Mouse (Mus musculus) bone marrow macrophage, adult 2 months (primary cell): Measurements from ENCODE around the gene Tceanc. TPM values are rescaled to one million over a fixed set of nuclear protein-coding genes. Genes with fewer than 3 reads are reported as not detected.
A peak's percentile ranks its signal among the peaks of the same experiment; 100 is the strongest.

Experiments used
- H3K27ac ChIP-seq: 2 replicates; pipeline ENCODE4 v1.5.1; 2012; ENCODE audit warnings: low read depth, low read length; ENCODE audit not compliant: insufficient read depth
- H3K4me1 ChIP-seq: 2 replicates; pipeline ENCODE4 v1.6.1; 2012; ENCODE audit warnings: low read length; ENCODE audit not compliant: control insufficient read depth, insufficient read depth
- H3K4me3 ChIP-seq: 2 replicates; pipeline ENCODE4 v1.5.1; 2012; ENCODE audit warnings: mild to moderate bottlenecking, low read length, moderate library complexity; ENCODE audit not compliant: insufficient read depth
- CTCF ChIP-seq: IDR thresholded peaks from 2 replicates; pipeline ENCODE4 v1.5.1; 2012; ENCODE audit warnings: low read depth, mild to moderate bottlenecking, low read length, moderate library complexity
- POLR2A ChIP-seq: IDR thresholded peaks from 2 replicates; pipeline ENCODE4 v1.6.1; 2012; ENCODE audit warnings: mild to moderate bottlenecking, low read depth, low read length, borderline replicate concordance
- polyA plus RNA-seq: library from polyadenylated mRNA; stranded (reverse); fragments of >200 nt; gene quantifications from 2 replicates; pipeline ENCODE4 v1.2.4, GENCODE M21; 2012; ENCODE audit not compliant: missing spikeins, insufficient read depth, insufficient read length

Tceanc gene
- polyA plus RNA-seq, 1 experiment = 2.6 TPM

- Histone ChIP-seq H3K27ac (peak overlapping the region; percentile 80), H3K4me1 (peaks cover 8% of the 10 kb centered on the region), H3K4me3 (no peak overlapping the region)
- TF ChIP-seq POLR2A = no peak
Observed at GRCm38 (mm10) chrX:166499496-166500190, 18.7 kb downstream of the Tceanc start.

GRCm38 (mm10) chrX:166497771-166498170 is 20.6 kb downstream of the Tceanc start:
- peaks cover 8% of the 10 kb centered on the region for H3K4me1 ChIP-seq
- peak overlapping the region; percentile 54; the same call in 1 of the 2 replicates for H3K27ac ChIP-seq
- H3K4me3 ChIP-seq = no peak overlapping the region
- TF ChIP-seq POLR2A = no peak
- TF ChIP-seq CTCF = no peak

GRCm38 (mm10) chrX:166495052-166495451 is 23.3 kb downstream of the Tceanc start:
- Histone ChIP-seq H3K27ac (no peak overlapping the region), H3K4me3 (no peak overlapping the region), H3K4me1 (peaks cover 3% of the 10 kb centered on the region; the same call in 1 of the 2 replicates)
- no peak for TF ChIP-seq POLR2A
- no peak for TF ChIP-seq CTCF

GRCm38 (mm10) chrX:166479365-166479983 is 38.9 kb downstream of the Tceanc start, which contains the start of gene Rab9:
Gene Rab9, minus strand, starts transcription at chrX:166479867.
- peak within 1 kb of the TSS; percentile 75 for H3K27ac ChIP-seq
- peak within 1 kb of the TSS; percentile 99 for H3K4me3 ChIP-seq
- TF ChIP-seq CTCF (no peak), POLR2A (no peak)

GRCm38 (mm10) chrX:166478631-166479364 is 39.6 kb downstream of the Tceanc start:
- peak overlapping the region; percentile 99 for H3K4me3 ChIP-seq
- peaks cover 12% of the 10 kb centered on the region for H3K4me1 ChIP-seq
- TF ChIP-seq POLR2A (no peak), CTCF (no peak)
- H3K27ac ChIP-seq = peak overlapping the region; percentile 75

More at GRCm38 (mm10) chrX:166479365-166479983, 38.9 kb downstream of the Tceanc start, which contains the start of gene Rab9:
- peaks cover 12% of the 10 kb centered on the region for H3K4me1 ChIP-seq

GRCm38 (mm10) chrX:166477393-166477792 is 41.0 kb downstream of the Tceanc start:
- TF ChIP-seq POLR2A = no peak
- no peak for TF ChIP-seq CTCF
- H3K4me3 ChIP-seq = peak overlapping the region; percentile 8
- H3K4me1 ChIP-seq = peaks cover 12% of the 10 kb centered on the region
- no peak overlapping the region for H3K27ac ChIP-seq

- H3K4me3 ChIP-seq = no peak overlapping the region
- TF ChIP-seq CTCF (no peak), POLR2A (no peak)
- no peak overlapping the region for H3K27ac ChIP-seq
- peaks cover 19% of the 10 kb centered on the region for H3K4me1 ChIP-seq
Observed at GRCm38 (mm10) chrX:166472612-166473011, 45.8 kb downstream of the Tceanc start.

GRCm38 (mm10) chrX:166468321-166468720 is 50.0 kb downstream of the Tceanc start:
- Histone ChIP-seq H3K4me1 (peaks cover 7% of the 10 kb centered on the region), H3K27ac (no peak overlapping the region), H3K4me3 (no peak overlapping the region)
- TF ChIP-seq CTCF (no peak), POLR2A (no peak)

- H3K4me1 ChIP-seq = 0 out of 2 replicates have a peak, but pooled peaks cover 2% of the 10 kb centered on the region
- H3K4me3 ChIP-seq = no peak overlapping the region
- no peak overlapping the region for H3K27ac ChIP-seq
- no peak for TF ChIP-seq POLR2A
- TF ChIP-seq CTCF = no peak
Observed at GRCm38 (mm10) chrX:166455525-166455924, 62.8 kb downstream of the Tceanc start.
